Mouse (Mus musculus) intestine, embryonic 15.5 days (tissue): Measurements from ENCODE around the gene Dnah17. TPM values are rescaled to one million over a fixed set of nuclear protein-coding genes. Genes with fewer than 3 reads are reported as not detected.

Experiments used
- ATAC-seq: fragments of 200-750 bp; cut with Nextera tagmentation; 2 replicates; pipeline ENCODE4 v1.8.0; 2017; ENCODE audit warnings: moderate TSS enrichment, moderate library complexity
- H3K27ac ChIP-seq: fragments of 300-500 bp; sonication (generic); 2 replicates; pipeline ENCODE4 v1.5.1; 2015; ENCODE audit warnings: mild to moderate bottlenecking, inconsistent platforms
- H3K27me3 ChIP-seq: fragments of 300-500 bp; sonication (generic); replicated peaks from 2 replicates; pipeline ENCODE4 v1.6.1; 2015; ENCODE audit warnings: inconsistent platforms
- H3K36me3 ChIP-seq: fragments of 300-500 bp; sonication (generic); 2 replicates; pipeline ENCODE4 v1.6.1; 2015; ENCODE audit warnings: inconsistent platforms
- H3K4me1 ChIP-seq: fragments of 300-500 bp; sonication (generic); replicated peaks from 2 replicates; pipeline ENCODE4 v1.6.1; 2015; ENCODE audit warnings: inconsistent platforms
- H3K4me2 ChIP-seq: fragments of 300-500 bp; sonication (generic); replicated peaks from 2 replicates; pipeline ENCODE4 v1.6.1; 2015; ENCODE audit warnings: mild to moderate bottlenecking, inconsistent platforms
- H3K4me3 ChIP-seq: fragments of 300-500 bp; sonication (generic); replicated peaks from 2 replicates; pipeline ENCODE4 v1.5.1; 2015; ENCODE audit warnings: inconsistent platforms
- H3K9ac ChIP-seq: fragments of 300-500 bp; sonication (generic); 2 replicates; pipeline ENCODE4 v1.6.1; 2015; ENCODE audit warnings: inconsistent platforms
- H3K9me3 ChIP-seq: fragments of 300-500 bp; sonication (generic); 2 replicates; pipeline ENCODE4 v1.6.1; 2016; ENCODE audit warnings: inconsistent platforms
- WGBS: fragments of 180-500 bp; shearing (Covaris S2); methylation state at CpG from one replicate; pipeline ENCODE4 v1.1.7; 2015; 5-methylcytosine and 5-hydroxymethylcytosine counted together
- polyA plus RNA-seq: library from polyadenylated mRNA; unstranded; fragments of >200 nt; fragmentation: Nextera tagmentation; extraction: Ambion mirVana; gene quantifications from 2 replicates; pipeline ENCODE4 v1.2.1, GENCODE M21; 2015

The Dnah17 gene
- polyA plus RNA-seq, 1 experiment from 2014 or later, result 0.08 TPM

DNA sequence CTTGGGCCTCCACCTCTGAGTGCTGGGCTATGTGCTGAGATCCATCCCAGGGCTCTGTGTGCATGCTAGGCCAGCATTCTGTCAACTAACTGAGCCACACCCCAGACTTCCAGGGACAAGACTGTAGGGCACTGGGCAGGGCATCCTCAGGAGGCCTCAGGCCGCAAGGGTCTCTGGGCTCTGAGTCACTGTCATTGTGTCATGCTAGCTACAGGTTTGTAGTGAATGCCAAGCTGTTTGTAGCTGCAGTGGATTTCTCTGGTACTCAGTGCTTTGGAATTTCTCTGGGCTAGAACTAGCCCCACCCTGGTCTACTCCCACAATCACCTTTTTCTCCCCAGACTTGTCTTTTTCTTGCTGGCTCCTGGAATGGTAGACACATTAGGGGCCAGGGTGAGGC lies 117.8 kb downstream of the Dnah17 start:
- WGBS, result 76% methylated on average over 1 of the region's 1 CpGs
- peak; percentile 18; the same call in 1 of the 2 replicates for ATAC-seq
- H3K27me3 ChIP-seq, result no peaks in the 10 kb centered on the region
- H3K27ac ChIP-seq, result no peak overlapping the region
- H3K4me3 ChIP-seq, result no peak overlapping the region
- H3K4me2 ChIP-seq, result no peak overlapping the region
- H3K36me3 ChIP-seq, result 0 out of 2 replicates have a peak, but pooled peaks cover 3% of the 10 kb centered on the region
- H3K9me3 ChIP-seq, result no peaks in the 10 kb centered on the region
- H3K9ac ChIP-seq, result no peak overlapping the region
- H3K4me1 ChIP-seq, result peaks cover 58% of the 10 kb centered on the region

DNA sequence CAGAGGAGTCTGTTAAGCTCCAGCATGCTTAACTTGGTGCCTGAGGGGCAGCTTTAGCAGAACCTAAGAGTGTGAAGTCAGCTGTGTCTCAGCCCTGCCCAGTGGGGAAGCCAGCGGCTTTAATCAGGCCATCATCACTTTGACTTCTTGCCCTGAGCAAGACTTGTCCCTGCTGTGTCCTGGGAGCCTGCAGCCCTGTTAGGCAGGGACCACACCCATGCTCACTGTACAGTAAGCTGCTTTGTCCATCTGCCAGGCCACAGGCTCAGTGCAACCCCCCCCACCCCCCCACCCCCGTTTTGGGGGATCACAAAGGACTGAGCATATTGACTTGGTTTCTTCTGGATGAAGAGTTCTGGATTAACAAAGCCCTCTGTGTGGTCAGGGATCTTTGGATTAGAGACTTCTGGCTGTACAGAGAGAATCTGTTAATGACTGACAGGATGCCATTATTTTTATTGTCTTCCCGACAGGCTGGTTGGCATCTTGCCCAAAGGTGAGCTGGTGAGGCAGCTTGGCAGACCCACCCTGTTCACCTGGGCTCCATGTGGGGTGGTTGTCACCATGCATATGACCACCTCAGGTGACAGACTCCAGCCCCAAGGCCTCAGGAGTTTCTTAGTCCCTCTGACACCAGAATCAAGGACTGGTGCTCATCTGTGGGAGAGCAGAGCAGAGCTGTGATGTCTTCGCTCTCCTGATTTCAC lies 120.4 kb downstream of the Dnah17 start:
- H3K9me3 ChIP-seq, result no peaks in the 10 kb centered on the region
- H3K36me3 ChIP-seq, result peaks cover 16% of the 10 kb centered on the region
- no peaks in the 10 kb centered on the region for H3K27me3 ChIP-seq
- H3K27ac ChIP-seq, result peak overlapping the region; percentile 63; the same call in 1 of the 2 replicates
- H3K4me3 ChIP-seq, result no peak overlapping the region
- no peak overlapping the region for H3K9ac ChIP-seq
- 45% methylated on average over 4 of the region's 4 CpGs for WGBS
- no peak overlapping the region; the same call in 1 of the 2 replicates for H3K4me2 ChIP-seq
- peaks cover 62% of the 10 kb centered on the region for H3K4me1 ChIP-seq
- peak; percentile 32 for ATAC-seq

GRCm38 (mm10) chr11:118008843-118009242 lies 121.6 kb downstream of the Dnah17 start:
- Histone ChIP-seq H3K4me3 (no peak overlapping the region), H3K27ac (no peak overlapping the region), H3K9me3 (no peaks in the 10 kb centered on the region), H3K36me3 (peaks cover 20% of the 10 kb centered on the region), H3K4me1 (peaks cover 62% of the 10 kb centered on the region), H3K27me3 (no peaks in the 10 kb centered on the region), H3K9ac (no peak overlapping the region), H3K4me2 (no peak overlapping the region)
- ATAC-seq, result no peak
- WGBS, result 76% methylated on average over 8 of the region's 8 CpGs

DNA sequence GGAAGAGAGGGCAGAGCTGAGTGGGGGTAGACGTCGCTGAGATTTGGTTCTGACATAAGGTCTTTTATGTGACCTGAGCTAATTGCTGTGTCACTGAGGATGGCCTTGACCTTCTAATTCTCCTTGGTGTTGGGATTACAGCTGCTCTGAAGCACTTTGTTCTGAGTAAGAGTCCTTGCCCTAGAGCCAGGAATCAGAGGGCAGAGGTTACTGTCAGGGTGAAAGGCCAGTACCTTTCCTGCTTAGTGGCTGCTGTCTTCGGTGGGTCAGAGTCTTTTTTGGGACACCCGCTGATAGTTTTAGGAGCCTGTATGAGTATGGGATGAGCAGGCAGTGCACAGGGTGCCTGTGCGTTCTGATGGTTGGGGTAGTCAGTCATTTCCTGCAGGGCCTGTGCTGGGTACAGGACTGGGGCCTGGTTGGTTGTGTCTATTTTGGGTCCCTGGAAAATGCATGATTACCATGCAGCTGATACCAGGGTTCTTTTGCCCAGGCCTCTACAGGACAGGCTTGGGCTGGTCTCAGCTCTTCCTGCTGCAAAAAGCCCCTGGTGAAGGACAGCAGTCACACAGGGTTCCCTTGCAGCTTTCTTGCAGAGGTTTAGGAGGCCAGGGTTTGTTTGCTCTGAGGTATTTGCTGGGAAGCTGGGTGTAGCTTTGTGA lies 122.2 kb downstream of the Dnah17 start:
- H3K36me3 ChIP-seq, result peaks cover 25% of the 10 kb centered on the region
- no peaks in the 10 kb centered on the region for H3K9me3 ChIP-seq
- no peak overlapping the region for H3K9ac ChIP-seq
- H3K27me3 ChIP-seq, result no peaks in the 10 kb centered on the region
- H3K4me1 ChIP-seq, result peaks cover 57% of the 10 kb centered on the region
- WGBS, result 71% methylated on average over 5 of the region's 5 CpGs
- H3K4me2 ChIP-seq, result no peak overlapping the region
- H3K27ac ChIP-seq, result peak overlapping the region; percentile 4; the same call in 1 of the 2 replicates
- H3K4me3 ChIP-seq, result no peak overlapping the region
- ATAC-seq, result peak; percentile 3; the same call in 1 of the 2 replicates

- no peak overlapping the region for H3K4me3 ChIP-seq
- no peaks in the 10 kb centered on the region for H3K9me3 ChIP-seq
- peaks cover 51% of the 10 kb centered on the region for H3K4me1 ChIP-seq
- peaks cover 29% of the 10 kb centered on the region for H3K36me3 ChIP-seq
- no peaks in the 10 kb centered on the region for H3K27me3 ChIP-seq
- peak overlapping the region; percentile 54; the same call in 1 of the 2 replicates for H3K27ac ChIP-seq
- no peak overlapping the region for H3K9ac ChIP-seq
- ATAC-seq, result peak; percentile 66
- WGBS, result 51% methylated on average over 8 of the region's 8 CpGs
- H3K4me2 ChIP-seq, result no peak overlapping the region
These were observed 122.8 kb downstream of the Dnah17 start for GRCm38 (mm10) chr11:118007460-118008143.

- H3K9me3 ChIP-seq, result no peaks in the 10 kb centered on the region
- H3K4me2 ChIP-seq, result no peak overlapping the region
- H3K4me3 ChIP-seq, result no peak overlapping the region
- no peaks in the 10 kb centered on the region for H3K27me3 ChIP-seq
- 84% methylated on average over 5 of the region's 5 CpGs for WGBS
- peaks cover 33% of the 10 kb centered on the region for H3K4me1 ChIP-seq
- no peak overlapping the region for H3K27ac ChIP-seq
- peaks cover 39% of the 10 kb centered on the region for H3K36me3 ChIP-seq
- ATAC-seq, result no peak
- H3K9ac ChIP-seq, result no peak overlapping the region
These were observed 126.2 kb downstream of the Dnah17 start for GRCm38 (mm10) chr11:118004217-118004616.

GRCm38 (mm10) chr11:118003718-118004117 lies 126.7 kb downstream of the Dnah17 start:
- Histone ChIP-seq H3K27me3 (no peaks in the 10 kb centered on the region), H3K4me3 (no peak overlapping the region), H3K9me3 (no peaks in the 10 kb centered on the region), H3K36me3 (peaks cover 39% of the 10 kb centered on the region), H3K4me2 (no peak overlapping the region), H3K4me1 (peaks cover 32% of the 10 kb centered on the region), H3K27ac (no peak overlapping the region), H3K9ac (no peak overlapping the region)
- ATAC-seq, result no peak
- 66% methylated on average over 5 of the region's 5 CpGs for WGBS

DNA sequence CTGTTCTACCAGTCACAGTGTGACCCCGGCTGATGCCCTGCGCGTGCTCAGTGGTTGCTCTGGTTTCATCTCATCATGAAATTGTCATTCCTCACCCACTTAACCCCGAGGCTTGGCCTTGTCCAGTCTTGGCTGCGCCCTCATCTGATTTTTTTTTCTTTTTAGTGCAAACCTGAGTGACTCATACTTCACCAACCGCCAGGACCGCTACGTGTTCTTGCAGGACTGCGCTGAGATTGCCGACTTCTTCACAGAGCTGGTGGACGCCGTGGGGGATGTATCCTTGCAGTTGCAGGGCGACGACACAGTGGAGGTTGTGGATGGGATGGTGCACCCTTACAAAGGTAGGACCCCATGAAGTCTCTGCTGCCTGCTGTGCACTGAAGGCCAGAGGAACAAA lies 127.3 kb downstream of the Dnah17 start:
- H3K9ac ChIP-seq, result no peak overlapping the region
- no peak overlapping the region for H3K27ac ChIP-seq

DNA sequence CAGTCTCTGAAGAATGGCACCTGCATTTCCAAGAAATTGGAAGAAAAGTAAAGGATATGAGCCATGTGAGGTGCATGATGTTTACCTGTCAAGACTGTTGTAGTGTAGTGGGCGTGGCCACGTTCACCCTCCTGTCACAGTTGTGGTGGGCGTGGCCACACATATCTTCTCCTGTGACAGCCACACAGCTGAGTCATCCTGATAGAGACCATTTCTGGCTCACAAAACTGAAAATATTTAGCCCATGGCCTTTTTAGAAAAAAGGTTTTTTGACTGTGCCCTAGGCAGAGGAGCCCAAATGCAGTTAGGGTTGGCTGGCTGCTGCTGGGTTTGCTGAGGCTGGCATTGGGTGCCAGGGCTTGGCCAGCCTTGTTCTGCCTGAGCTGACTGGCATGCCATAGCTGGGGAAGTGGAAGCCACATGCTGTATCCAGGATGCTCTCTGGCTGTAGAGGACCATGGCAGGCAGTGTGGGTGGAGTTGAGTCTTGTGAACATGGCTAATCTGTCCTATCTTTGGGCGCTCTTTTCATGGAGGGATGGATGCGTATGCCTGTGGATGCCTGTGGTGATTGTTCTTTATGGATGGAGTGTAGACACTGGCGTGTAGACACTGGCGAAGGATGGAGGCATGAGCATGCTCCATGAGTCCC lies 129.7 kb downstream of the Dnah17 start:
- peaks cover 30% of the 10 kb centered on the region for H3K4me1 ChIP-seq
- H3K27me3 ChIP-seq, result no peaks in the 10 kb centered on the region
- H3K36me3 ChIP-seq, result peaks cover 30% of the 10 kb centered on the region
- H3K9me3 ChIP-seq, result no peaks in the 10 kb centered on the region
- no peak overlapping the region for H3K4me2 ChIP-seq
- WGBS, result 87% methylated on average over 7 of the region's 7 CpGs
- no peak overlapping the region for H3K4me3 ChIP-seq
- 0 out of 2 replicates have a peak, but pooled peaks have one; percentile 32 for ATAC-seq
- H3K27ac ChIP-seq, result no peak overlapping the region
- H3K9ac ChIP-seq, result no peak overlapping the region

More for the DNA sequence above, 127.3 kb downstream of the Dnah17 start:
- Histone ChIP-seq H3K4me3 (no peak overlapping the region), H3K36me3 (peaks cover 39% of the 10 kb centered on the region), H3K27me3 (no peaks in the 10 kb centered on the region), H3K9me3 (no peaks in the 10 kb centered on the region), H3K4me2 (no peak overlapping the region), H3K4me1 (peaks cover 32% of the 10 kb centered on the region)
- no peak for ATAC-seq
- WGBS, result 92% methylated on average over 14 of the region's 14 CpGs

GRCm38 (mm10) chr11:118000083-118000482 lies 130.4 kb downstream of the Dnah17 start:
- 59% methylated on average over 1 of the region's 1 CpGs for WGBS
- Histone ChIP-seq H3K27ac (peak overlapping the region; percentile 36; the same call in 1 of the 2 replicates), H3K36me3 (peaks cover 24% of the 10 kb centered on the region), H3K9me3 (no peaks in the 10 kb centered on the region), H3K4me2 (no peak overlapping the region), H3K27me3 (no peaks in the 10 kb centered on the region), H3K4me1 (peaks cover 36% of the 10 kb centered on the region), H3K4me3 (no peak overlapping the region), H3K9ac (no peak overlapping the region)
- no peak for ATAC-seq

DNA sequence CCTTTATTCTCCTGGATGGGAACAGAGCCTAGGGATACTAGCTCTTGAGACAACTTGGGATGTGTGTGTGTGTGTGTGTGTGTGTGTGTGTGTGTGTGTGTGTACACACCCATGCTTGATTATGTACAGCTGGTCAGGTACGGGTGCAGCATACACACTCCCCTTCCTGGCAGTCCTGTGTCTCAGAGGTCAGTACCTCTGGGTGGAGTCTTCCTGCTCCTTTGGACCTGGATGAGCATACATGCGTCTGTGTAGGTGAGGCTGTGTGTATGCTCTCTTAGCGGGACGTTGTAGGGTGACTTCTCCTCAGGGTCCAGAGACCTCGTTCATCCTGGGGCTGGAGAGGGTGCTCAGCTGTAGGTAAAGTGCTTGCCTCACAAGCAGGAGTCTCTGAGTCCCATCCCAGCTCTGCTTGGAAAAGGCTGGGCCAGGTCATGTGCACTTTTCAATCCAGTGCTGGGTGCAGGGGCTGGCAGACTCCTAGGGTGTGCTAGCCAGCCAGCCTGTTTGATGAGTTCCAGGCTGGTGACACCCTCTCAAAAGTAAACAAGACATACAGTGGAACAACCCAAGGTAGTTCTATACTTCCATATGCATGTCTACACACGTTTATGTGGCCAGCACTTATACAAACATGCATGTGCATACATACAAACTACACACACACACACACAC lies 131.0 kb downstream of the Dnah17 start:
- Histone ChIP-seq H3K4me1 (peaks cover 42% of the 10 kb centered on the region), H3K36me3 (peaks cover 19% of the 10 kb centered on the region), H3K27me3 (no peaks in the 10 kb centered on the region), H3K27ac (peak overlapping the region; percentile 36; the same call in 1 of the 2 replicates), H3K9me3 (no peaks in the 10 kb centered on the region), H3K4me3 (no peak overlapping the region), H3K9ac (no peak overlapping the region), H3K4me2 (no peak overlapping the region)
- ATAC-seq, result peak; percentile 48; the same call in 1 of the 2 replicates
- WGBS, result 60% methylated on average over 6 of the region's 6 CpGs
